Mouse (Mus musculus): Measurements from ENCODE around the gene Akr1c14.
"Not testable (repeated sequence)": the region's sequence is repeated elsewhere in the genome, so short reads cannot be mapped to it uniquely, and the experiment has no call there.

DNA sequence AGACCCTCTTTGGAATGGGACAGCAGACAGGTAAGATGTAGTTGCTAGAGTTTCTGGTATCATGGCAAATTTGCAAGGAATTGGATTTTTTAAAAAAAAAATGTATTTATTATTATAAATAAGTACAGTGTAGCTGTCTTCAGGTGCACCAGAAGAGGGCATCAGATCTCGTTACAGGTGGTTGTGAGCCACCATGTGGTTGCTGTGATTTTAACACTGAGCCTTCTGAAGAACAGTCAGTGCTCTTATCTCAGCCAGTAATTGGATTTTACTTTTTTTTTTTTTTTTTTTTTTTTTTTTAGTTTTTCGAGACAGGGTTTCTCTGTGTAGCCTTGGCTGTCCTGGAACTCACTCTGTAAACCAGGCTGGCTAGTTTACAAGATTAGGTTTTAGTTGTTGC lies 9.4 kb downstream of the Akr1c14 start:
- not testable (repeated sequence) for TF ChIP-seq POLR2A (IDR thresholded peaks at IDR 0.05; ENCODE audit: borderline replicate concordance, insufficient read depth, low read length); CTCF (IDR thresholded peaks at IDR 0.05; ENCODE audit: borderline replicate concordance, insufficient read depth, low read depth, low read length)

Data from cerebellum, adult 2 months (tissue).